Mouse (Mus musculus): ENCODE measurements around the gene Kif3c. TPM values are rescaled to one million over a fixed set of nuclear protein-coding genes. Genes with fewer than 3 reads are reported as not detected.

Kif3c gene
- 112 and 120 TPM in 2 replicates for polyA plus RNA-seq (2012; rRNA removed)

DNA sequence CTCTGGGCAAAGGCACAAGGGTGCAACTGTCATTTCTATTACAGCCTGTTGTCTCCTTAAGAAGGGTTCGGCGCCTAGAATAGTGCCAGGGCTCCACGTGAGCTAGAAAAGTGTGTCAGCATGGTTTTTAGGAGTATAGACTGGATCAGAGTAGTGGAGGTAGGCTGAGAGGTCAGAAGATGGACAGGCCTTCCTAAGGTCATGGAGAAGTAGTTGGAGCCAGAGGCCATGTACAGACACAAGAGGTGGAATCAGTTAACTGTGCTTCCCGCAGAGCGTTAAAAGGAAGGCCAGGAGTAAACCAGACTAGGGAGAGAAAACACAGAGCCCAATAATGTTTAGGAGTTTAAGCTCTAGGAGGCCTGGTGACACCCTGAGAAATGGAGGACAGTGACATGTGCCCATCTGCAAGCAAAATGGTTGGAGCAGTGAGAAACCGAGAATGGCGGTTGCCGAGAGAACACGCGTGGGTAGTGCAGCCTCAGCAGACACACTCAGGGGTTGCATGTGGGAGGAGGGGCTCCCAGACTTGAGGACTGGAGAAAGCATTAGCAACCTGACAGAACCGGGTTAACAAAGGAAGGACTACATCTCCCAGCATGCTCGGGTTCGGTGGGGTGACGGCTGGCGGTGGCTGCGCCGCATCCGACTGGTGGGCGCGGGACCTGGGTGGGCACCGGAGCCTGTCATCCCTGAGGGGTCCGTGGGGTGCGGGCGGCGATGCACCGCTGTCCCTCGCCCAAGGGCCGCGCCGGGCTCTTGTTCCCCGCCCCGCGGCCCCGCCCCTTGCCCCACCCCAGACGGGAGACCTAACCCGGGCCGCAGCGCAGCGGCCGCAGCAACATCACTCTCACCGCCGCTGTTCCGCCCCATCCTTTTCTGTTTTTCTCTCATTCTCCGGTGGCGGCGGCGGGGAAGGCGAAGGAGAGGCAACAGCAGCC is at the start of gene Kif3c:
Gene Kif3c, plus strand, starts transcription at position 625 of the 941 bp plus-strand sequence.
- DNase-seq (ENCODE audit: extremely low spot score in 1 of 2, low spot score in 1 of 2): peak; percentile 81 to 90

DNA sequence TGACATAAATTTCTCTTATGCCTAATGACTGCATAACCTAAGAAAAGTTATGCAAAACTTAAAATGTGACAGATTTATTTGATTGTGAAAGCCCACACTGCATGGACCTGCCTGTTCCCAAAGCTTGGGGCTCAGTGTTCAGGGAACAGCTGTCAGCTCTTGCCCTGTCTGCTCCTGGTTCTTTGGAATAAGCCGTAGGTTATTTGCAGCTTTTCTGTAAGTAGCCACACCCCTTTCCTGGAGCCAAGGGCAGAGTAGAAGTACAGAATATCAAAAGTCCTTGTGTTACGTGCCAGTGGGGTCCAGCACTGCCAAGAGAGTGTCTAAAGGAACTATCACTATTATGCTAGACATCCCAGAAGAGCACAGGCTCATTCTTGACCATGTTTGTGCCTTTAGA is 48.8 kb upstream of the Kif3c start:
- DNase-seq (ENCODE audit: extremely low spot score in 1 of 2, low spot score in 1 of 2): no peak

DNA sequence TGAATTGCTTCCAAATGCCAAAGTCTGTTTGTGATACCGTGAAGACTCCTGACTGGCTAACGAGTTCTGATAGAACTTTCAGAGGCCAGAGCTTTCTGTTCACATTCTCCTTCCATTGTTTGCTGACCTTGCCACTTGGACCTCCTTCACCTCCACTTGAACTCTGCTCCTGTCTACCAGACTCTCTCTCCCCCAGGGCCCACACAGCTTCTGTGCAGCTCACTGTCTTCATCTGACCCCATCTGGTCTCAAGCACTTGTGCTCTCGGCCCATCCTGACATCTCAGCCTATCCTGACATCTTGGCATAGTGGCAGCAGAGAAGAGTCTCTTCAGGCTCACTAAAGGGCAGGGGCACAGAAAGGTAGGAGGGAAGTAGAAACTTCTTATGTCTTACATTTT is 48.0 kb upstream of the Kif3c start:
- DNase-seq (ENCODE audit: extremely low spot score in 1 of 2, low spot score in 1 of 2): no peak

DNA sequence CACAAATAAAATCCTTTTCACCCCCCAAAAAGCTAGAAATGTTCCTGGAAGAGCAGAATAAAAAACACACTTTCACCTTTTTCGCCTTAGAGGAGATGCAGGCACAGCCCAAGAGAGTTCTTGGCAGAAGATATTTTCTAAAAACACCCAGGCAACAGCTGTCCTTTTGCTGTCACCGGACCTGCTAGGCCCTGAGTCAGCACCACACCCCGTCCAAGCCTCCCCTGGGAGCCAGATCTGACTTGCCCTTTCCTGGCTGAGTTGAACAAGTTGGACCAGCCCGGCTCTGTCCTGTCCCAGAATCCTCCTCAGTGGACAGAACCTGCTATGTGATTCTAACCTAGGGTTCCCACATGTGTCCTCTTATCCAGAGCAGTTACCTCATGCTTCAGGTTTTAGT is 45.6 kb upstream of the Kif3c start:
- DNase-seq (ENCODE audit: extremely low spot score in 1 of 2, low spot score in 1 of 2): no peak

DNA sequence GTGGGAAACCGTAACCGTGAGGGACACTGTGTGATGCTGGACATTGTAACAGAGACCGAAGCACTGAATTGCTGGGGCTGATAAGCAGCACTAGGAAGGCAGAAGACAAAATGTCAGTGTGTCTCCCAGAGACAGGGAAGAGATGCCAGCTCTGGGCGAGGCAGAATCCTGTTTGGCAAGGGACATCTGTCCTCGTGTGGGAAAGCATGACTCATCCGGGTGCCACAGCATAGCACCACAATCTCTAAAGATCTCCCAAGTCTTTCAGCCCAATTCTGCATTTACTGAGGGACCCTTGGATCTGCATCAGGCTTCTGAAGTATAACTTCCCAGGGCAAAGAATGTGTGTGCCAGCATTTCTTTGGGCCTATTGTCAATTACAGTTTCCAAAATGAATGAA is 41.7 kb upstream of the Kif3c start:
- peak; percentile 28 to 76 for DNase-seq (ENCODE audit: extremely low spot score in 1 of 2, low spot score in 1 of 2)

DNA sequence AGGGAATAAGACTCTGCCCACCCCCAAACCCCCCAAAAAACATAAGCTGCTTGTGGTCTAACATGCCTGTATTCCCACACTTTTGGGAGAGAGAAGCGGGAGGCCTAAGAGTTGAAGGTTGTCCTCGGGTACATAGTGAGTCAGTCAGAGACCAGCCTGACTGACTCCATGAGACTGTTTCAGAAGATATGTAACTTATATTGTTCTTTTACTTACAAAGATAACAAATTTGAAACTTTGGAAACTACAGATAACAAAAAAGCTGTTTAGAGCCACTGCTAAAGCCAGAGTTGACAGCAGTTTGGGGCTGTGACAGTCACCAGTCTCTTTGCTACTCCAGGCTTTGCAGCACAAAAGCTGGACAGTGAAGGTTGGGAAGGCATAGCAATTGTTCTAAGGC is 39.7 kb upstream of the Kif3c start:
- DNase-seq (ENCODE audit: extremely low spot score in 1 of 2, low spot score in 1 of 2): no peak

DNA sequence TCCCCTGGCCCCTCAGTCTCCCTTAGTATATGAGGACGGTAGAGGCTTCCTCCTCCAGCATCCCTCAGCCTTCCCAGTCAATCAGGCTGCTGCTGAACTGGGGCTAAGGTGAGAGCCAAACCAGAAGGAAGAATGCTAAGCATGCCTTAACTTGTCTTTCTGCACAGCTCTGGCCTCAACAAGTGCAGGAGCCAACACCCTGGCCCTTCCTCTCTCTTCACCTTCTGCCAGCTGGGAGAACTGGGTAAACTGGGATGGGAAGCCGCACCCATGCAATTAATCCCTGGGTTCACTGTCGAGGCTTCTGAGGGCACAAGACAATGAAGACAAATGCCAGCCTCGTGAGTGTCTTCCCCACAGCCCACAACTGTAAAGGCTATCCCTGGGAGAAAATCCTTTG is 35.3 kb upstream of the Kif3c start:
- no peak for DNase-seq (ENCODE audit: extremely low spot score in 1 of 2, low spot score in 1 of 2)

DNA sequence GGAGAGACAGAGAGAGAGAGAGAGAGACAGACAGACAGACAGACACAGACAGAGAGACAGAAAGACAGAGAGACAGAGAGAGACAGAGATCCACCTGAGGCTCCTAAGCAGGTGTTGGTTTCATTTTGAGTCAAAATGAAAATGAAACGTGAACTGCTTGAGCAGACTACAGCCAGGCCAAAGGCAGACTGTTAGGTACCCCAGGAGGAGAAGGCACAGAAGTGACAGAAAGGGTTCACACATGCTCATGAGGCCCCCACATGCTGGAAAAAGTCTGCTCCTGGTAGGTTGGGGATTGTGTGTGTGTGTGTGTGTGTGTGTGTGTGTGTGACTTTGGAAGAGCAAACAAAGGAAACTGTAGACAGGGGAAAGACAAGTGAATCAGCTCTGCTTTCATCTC is 26.0 kb upstream of the Kif3c start:
- DNase-seq (ENCODE audit: extremely low spot score in 1 of 2, low spot score in 1 of 2): no peak

DNA sequence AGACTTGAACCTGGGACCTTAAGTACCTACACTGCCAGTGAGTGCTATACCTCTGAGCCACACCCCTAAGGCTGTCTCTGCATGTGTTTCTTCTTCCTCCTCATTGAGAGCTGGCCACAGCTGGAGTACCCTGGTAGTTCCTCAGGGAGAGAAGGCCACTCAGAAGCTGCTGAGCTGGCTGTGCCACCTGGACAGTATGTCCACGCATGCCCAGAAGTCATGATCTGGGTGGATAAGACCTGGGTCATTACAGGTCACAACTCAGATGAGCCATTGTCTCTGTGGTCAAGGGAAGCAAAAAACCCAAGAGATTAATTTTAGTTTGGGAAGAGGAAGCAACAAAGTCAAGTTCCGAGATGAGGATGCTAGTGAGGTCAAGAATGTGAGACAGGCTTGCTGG is 20.8 kb upstream of the Kif3c start:
- no peak for DNase-seq (ENCODE audit: extremely low spot score in 1 of 2, low spot score in 1 of 2)

DNA sequence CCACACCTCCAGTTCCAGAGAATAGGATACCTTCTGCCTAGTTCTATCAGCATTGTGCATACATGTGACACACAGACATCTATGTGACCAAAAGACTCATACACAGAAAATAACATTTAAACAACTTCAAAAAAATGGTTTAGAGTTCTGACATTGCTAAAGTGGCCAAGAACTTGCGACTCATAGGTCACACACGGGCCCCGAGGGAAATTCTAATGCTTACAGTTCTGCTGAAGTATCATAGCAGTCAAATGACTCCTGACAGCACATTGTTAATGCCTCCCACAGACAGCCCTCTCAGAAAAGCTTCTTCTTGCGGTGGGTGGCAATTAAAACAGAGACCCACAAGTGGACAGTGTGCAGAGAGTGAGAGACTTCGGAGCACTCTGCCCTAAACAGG is 19.9 kb upstream of the Kif3c start:
- no peak for DNase-seq (ENCODE audit: extremely low spot score in 1 of 2, low spot score in 1 of 2)

DNA sequence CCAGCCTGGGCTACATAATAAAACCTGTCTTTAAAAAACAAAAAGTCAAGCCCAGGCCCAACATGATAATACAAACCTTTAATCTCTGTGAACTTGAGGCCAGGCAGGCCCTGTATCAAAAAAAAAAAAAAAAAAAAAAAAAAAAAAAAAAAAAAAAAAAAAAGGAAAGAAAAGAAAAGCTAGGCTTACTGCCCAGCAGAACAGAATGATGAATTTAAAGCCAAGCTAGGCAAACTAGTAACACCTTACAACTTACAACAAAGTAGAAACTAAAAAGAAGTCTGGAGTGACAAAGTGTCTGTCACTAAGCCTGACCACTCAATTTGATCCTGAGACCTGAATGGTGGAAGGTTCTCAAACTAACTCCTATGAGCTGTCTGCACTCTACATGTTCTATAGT is 17.2 kb upstream of the Kif3c start:
- DNase-seq (ENCODE audit: extremely low spot score in 1 of 2, low spot score in 1 of 2): no peak

DNA sequence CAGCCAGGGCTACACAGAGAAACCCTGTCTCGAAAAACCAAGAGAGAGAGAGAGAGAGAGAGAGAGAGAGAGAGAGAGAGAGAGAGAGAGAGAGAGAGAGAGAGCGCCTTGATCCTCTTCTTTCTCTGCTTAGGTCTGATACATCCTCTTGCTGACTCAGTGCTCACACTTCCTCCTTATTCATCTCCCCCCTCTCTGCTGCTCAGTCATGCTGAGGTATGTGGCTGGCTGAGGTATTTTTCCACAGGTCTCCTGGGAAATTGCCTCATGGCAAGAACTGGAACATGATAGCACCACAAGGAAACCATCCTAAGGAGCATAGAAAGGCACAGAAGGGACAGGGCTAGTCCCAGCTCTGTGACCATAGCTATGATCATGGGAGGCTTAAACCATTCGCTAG is 15.5 kb upstream of the Kif3c start:
- DNase-seq (ENCODE audit: extremely low spot score in 1 of 2, low spot score in 1 of 2): no peak

DNA sequence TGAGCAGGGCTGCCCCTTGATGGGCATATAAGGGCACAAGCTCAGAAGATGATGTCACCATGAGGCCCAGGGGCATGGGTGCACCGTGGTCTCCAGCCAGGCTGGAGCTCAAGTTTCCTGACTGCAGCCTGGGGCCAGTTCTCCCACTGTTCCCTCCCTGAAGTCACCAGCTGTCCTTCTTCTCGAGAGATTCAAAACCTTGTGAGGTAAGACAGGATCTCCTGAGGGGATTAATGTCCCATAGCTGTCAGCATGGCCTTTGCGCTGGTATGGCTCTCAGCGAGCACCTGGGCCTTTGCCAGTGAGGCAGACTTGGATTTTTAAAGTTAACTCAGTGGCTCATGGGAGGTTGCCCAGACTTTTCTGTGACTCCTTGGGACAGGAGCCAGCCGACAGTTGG is 14.8 kb upstream of the Kif3c start:
- DNase-seq (ENCODE audit: extremely low spot score in 1 of 2, low spot score in 1 of 2): no peak

DNA sequence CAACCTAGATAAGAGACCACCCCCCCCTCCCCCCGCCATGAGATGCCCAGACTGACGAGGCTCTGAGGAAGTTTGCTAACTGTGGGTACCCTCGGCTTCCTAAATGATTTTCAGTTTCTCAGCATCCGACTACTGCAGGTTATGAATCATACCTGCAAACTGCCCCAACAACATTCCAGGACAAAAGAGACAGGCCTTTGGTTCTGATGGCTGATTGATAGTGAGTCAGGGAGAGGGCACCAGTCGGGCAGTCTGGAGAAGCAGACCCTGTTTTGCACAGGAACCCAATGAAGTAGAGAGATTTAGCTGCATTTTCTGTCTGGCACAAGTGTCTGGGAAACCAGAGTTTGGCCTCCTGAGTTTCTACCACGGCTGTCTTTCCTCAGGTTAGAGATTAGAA is 12.7 kb upstream of the Kif3c start:
- no peak for DNase-seq (ENCODE audit: extremely low spot score in 1 of 2, low spot score in 1 of 2)

DNA sequence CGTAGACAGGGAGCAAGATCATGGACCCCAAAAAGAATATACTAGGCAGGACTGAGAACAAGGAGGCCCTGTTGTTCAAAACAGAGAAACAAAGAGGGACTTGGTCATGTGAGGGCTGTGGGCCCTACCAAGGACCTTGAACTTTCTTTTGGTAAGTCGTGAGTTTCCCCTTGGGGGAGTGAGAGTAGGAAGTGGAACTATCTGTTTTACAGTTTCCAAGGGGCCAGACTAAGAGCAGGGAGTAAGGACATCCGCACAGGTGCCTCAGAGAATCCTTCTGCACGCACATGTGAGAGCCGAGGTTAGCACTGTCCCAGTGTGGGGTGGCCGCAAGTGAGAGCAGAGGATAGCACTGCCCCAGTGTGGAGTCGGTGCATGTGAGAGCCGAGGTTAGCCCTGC is 9.9 kb upstream of the Kif3c start:
- no peak for DNase-seq (ENCODE audit: extremely low spot score in 1 of 2, low spot score in 1 of 2)

DNA sequence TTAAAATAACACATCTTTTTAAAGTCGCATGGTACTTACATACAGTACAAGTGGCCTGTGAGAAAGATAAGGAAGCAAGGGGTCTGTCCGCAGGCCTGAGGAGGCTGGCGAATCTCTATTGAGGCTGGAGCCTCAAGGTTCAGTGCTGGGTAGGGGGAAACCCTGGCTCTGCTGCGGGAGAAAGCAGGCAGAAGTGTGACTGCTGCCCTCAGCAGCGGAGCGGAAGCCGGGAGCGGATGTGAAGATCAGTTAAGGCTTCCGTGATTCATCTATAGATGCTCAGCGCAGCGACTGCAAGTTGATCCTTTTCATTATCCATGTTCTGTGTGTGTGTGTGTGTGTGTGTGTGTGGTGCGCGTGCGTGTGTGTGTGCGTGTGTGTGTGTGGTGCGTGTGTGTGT is 8.1 kb upstream of the Kif3c start:
- no peak for DNase-seq (ENCODE audit: extremely low spot score in 1 of 2, low spot score in 1 of 2)

DNA sequence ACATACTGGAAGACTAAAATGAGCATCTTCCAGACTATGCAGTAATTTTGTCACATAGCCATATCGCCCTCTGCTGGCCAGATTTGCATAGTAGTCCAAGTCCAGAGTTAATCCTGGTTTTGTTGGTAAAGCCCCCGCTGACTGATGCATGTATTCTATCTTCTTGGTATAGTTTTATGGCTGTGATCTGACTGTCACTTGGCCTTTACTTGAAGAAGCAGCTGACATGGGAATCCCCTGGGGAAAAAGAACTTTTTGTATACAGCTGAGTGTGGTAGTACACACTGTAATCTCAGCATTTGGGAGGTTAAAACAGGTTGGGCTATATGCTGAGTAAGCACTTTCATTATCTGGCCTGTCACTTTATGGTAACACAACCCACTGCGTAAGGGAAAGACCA is 5.6 kb upstream of the Kif3c start:
- peak in 1 of 2 experiments; percentile 91 for DNase-seq (ENCODE audit: extremely low spot score in 1 of 2, low spot score in 1 of 2)

DNA sequence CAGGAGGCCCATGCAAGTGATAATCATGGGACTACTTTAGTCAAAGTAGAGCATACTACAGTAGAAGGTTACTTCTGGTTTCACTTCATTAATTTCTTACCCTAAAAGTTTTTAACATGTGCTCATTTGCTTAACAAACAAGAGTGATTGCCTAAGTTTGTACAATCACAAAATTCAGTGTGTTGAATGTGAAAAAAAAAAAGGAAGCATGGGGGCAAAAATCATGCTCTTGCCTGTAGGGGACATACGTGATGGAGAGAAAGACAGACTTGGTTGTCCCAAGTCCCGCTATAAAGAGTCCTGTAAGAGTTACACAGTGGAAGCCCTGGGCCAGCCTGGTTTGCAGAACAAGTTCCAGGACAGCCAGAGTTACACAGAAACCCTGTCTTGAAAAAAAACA is 4.9 kb upstream of the Kif3c start:
- no peak for DNase-seq (ENCODE audit: extremely low spot score in 1 of 2, low spot score in 1 of 2)

DNA sequence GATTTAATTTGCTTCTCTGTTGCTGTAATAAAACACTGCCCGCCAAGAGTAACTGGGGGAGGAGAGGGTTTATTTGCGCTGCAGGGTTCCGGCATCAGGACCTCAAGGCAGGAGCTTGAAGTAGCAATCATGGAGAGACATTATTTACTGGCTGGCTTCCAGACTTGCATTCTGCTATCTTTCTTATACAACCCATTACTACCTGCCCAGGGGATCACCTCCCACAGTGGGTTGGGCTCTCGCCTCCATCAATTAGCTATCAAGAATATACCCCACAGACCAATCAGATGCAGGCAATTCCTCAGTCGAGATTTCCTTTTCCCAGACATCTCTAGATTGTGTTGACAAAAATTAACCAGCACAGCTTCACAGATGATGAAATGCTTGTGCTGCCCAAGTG is 856 bp upstream of the Kif3c start:
- no peak for DNase-seq (ENCODE audit: extremely low spot score in 1 of 2, low spot score in 1 of 2)

DNA sequence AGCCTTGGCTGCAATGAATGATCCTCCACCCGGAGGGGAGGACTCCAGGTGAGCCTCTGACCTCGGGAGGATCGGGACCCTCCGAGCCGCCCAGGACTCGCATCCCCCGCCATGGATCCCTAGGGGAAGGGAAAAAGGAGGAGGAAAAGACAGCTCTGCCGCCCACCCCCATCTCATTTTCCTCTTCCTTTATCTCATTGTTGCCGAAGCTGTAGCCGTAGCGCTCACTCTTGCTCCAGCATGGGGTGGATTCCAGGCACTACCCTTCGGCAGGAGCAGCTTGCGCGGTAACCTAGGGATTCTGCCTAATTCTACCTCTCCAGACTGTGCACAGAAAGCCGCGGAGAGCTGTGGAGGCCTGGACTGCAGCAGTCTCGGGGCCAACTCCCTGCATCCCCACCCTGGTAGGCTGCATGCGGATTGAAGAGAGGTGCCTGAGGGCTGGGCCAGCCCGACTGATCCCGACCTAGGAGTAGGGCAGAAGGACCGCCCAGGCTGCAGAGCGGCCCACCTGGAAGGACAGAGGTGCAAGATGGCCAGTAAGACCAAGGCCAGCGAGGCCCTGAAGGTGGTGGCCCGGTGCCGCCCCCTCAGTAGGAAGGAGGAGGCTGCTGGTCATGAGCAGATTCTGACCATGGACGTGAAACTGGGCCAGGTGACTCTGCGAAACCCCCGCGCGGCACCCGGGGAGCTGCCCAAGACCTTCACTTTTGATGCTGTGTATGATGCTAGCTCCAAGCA is 687 bp downstream of the Kif3c start:
- DNase-seq (ENCODE audit: extremely low spot score in 1 of 2, low spot score in 1 of 2): peak in 1 of 2 experiments; percentile 45

DNA sequence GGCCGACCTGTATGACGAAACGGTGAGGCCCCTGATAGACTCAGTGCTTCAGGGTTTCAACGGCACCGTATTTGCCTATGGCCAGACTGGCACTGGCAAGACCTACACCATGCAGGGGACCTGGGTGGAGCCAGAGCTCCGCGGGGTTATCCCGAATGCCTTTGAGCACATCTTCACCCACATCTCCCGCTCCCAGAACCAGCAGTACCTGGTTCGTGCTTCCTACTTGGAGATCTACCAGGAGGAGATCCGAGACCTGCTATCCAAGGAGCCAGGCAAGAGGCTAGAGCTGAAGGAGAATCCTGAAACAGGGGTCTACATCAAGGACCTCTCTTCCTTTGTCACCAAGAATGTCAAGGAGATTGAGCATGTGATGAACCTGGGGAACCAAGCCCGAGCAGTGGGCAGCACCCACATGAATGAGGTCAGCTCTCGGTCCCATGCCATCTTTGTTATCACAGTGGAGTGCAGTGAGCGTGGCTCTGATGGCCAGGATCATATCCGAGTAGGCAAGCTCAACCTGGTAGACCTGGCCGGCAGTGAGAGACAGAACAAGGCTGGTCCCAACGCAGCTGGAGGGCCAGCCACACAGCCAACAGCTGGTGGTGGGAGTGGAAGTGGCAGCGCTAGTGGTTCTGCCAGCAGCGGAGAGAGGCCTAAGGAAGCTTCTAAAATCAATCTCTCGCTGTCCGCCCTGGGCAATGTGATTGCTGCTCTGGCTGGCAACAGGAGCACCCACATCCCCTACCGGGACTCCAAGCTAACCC is 1.4 kb downstream of the Kif3c start:
- DNase-seq (ENCODE audit: extremely low spot score in 1 of 2, low spot score in 1 of 2): no peak

Data from frontal cortex, adult 2 months (tissue).